In genomic region chr10:75703504-75703903, GRCm38 (mm10) we compare ENCODE assay signal across 8 mouse cellular contexts. TPM values are rescaled to one million over a fixed set of nuclear protein-coding genes. Genes with fewer than 3 reads are reported as not detected.
DNase-seq lines count a peak whose midpoint lies in the region; ATAC-seq and TF ChIP-seq lines count a peak whose summit lies in the region.

No protein-coding gene starts in this region.

- peaks cover 53% of the 10 kb centered on the region for H3K36me3 ChIP-seq in heart, embryonic 13.5 days
- H3K36me3 ChIP-seq in lung, postnatal 0 days (ENCODE audit: insufficient read depth, low read length) = 0 out of 2 replicates have a peak, but pooled peaks cover under 1% of the 10 kb centered on the region

- WGBS in heart, embryonic 13.5 days = 79% methylated on average over 1 of the region's 1 CpGs
- 46% methylated on average over 1 of the region's 1 CpGs for WGBS in lung, postnatal 0 days

- ATAC-seq in heart, embryonic 13.5 days (ENCODE audit: extremely low read depth, insufficient number of reproducible peaks, low FRiP score, low TSS enrichment) = no peak
- ATAC-seq in lung, postnatal 0 days = peak; percentile 30; the same call in 1 of the 2 replicates

- H3K9ac ChIP-seq in heart, embryonic 13.5 days = 0 out of 2 replicates have a peak overlapping the region, but pooled peaks have one; percentile 2
- no peak overlapping the region for H3K9ac ChIP-seq in lung, postnatal 0 days (replicated peaks; ENCODE audit: low read depth)

- no peaks in the 10 kb centered on the region for H3K27me3 ChIP-seq in heart, embryonic 13.5 days (replicated peaks)
- H3K27me3 ChIP-seq in lung, postnatal 0 days (replicated peaks; ENCODE audit: insufficient read depth, low read length) = no peaks in the 10 kb centered on the region

- no peaks in the 10 kb centered on the region for H3K9me3 ChIP-seq in heart, embryonic 13.5 days
- no peaks in the 10 kb centered on the region for H3K9me3 ChIP-seq in lung, postnatal 0 days (ENCODE audit: low read length)

- H3K4me2 ChIP-seq in heart, embryonic 13.5 days = no peak overlapping the region
- H3K4me2 ChIP-seq in lung, postnatal 0 days (replicated peaks; ENCODE audit: low read depth, low read length) = no peak overlapping the region

- peaks cover 33% of the 10 kb centered on the region for H3K4me1 ChIP-seq in heart, embryonic 13.5 days
- no peaks in the 10 kb centered on the region for H3K4me1 ChIP-seq in lung, postnatal 0 days (ENCODE audit: insufficient read depth, low read depth, low read length)

- TF ChIP-seq EP300 in lung, postnatal 0 days (IDR thresholded peaks at IDR 0.05) = no peak

- H3K4me3 ChIP-seq in heart, embryonic 13.5 days = no peak overlapping the region
- no peak overlapping the region for H3K4me3 ChIP-seq in lung, postnatal 0 days (ENCODE audit: low read depth, low read length)

- DNase-seq in heart, adult 11 months = no peak
- DNase-seq in 416B (ENCODE audit: low read depth) = peak; percentile 21
- DNase-seq in cerebellum, postnatal 10 days = peak; percentile 74 to 79
- DNase-seq in lung, postnatal 0 days (ENCODE audit: low spot score) = peak; percentile 70
- DNase-seq in ovary, postnatal 14 days (ENCODE audit: low spot score) = no peak
- DNase-seq in frontal cortex, postnatal 25 days (ENCODE audit: low spot score in 2 of 2) = no peak
- DNase-seq in adrenal gland, postnatal 4 days (ENCODE audit: low spot score in 2 of 2) = no peak

- peak; percentile 75 for TF ChIP-seq CTCF in lung, postnatal 0 days (IDR thresholded peaks at IDR 0.05)

- H3K27ac ChIP-seq in heart, embryonic 13.5 days (replicated peaks) = peak overlapping the region; percentile 71
- H3K27ac ChIP-seq in lung, postnatal 0 days (ENCODE audit: low read length) = 0 out of 2 replicates have a peak overlapping the region, but pooled peaks have one; percentile 27

RNA-seq across cellular contexts. Expression of gene Susd2, which starts 59.7 kb away (rescaled TPM):
- polyA plus RNA-seq in heart, embryonic 13.5 days (2015; fragmentation: Nextera tagmentation; extraction: Ambion mirVana) = 8.2 TPM in 2 replicates
- 9.3 and 9.4 TPM in 2 replicates for polyA plus RNA-seq in lung, postnatal 0 days (2015; fragmentation: Nextera tagmentation; extraction: Ambion mirVana)
- 10 to 100 TPM in 1 of 2 experiments, 1 to 10 TPM in 1; 7.4 to 17.2 TPM for total RNA-seq in adrenal gland, postnatal 4 days (2021)

Comparison
In these comparisons a context has a peak if more than half of its experiments do, and no peak if none do; other contexts are left out.
1. DNase-seq: peak in 416B (single experiment), cerebellum, postnatal 10 days (2 of 2) and lung, postnatal 0 days (single experiment); none in heart, adult 11 months (single experiment), ovary, postnatal 14 days (single experiment), frontal cortex, postnatal 25 days (0 of 2) and adrenal gland, postnatal 4 days (0 of 2).